Mouse (Mus musculus) heart, postnatal 0 days (tissue): ENCODE data around the gene Olfr70. TPM values are rescaled to one million over a fixed set of nuclear protein-coding genes. Genes with fewer than 3 reads are reported as not detected.

Source experiments
- ATAC-seq: fragments of 200-750 bp; cut with Nextera tagmentation; 2 replicates; pipeline ENCODE4 v1.8.0; 2017; ENCODE audit warnings: low read depth, moderate number of reproducible peaks, moderate library complexity; ENCODE audit not compliant: insufficient read depth
- DNase-seq: peaks from one replicate; pipeline ENCODE4 v3.0.0-alpha.2; 2016; ENCODE audit warnings: low spot score
- H3K27ac ChIP-seq: fragments of 300-500 bp; sonication (generic); 2 replicates; pipeline ENCODE4 v1.5.1; 2014; ENCODE audit warnings: low read depth, mild to moderate bottlenecking
- H3K27me3 ChIP-seq: fragments of 300-500 bp; sonication (generic); 2 replicates; pipeline ENCODE4 v1.6.1; 2014; ENCODE audit warnings: low read length, mixed read lengths; ENCODE audit not compliant: control insufficient read depth, insufficient read depth
- H3K36me3 ChIP-seq: fragments of 300-500 bp; sonication (generic); replicated peaks from 2 replicates; pipeline ENCODE4 v1.6.1; 2014; ENCODE audit warnings: low read length, mixed read lengths; ENCODE audit not compliant: control insufficient read depth, insufficient read depth
- H3K4me1 ChIP-seq: fragments of 300-500 bp; sonication (generic); 2 replicates; pipeline ENCODE4 v1.6.1; 2014; ENCODE audit warnings: antibody characterized with exemption; ENCODE audit not compliant: control insufficient read depth, insufficient read depth
- H3K4me2 ChIP-seq: fragments of 300-500 bp; sonication (generic); 2 replicates; pipeline ENCODE4 v1.6.1; 2014; ENCODE audit warnings: low read depth, mild to moderate bottlenecking, low read length, moderate library complexity
- H3K4me3 ChIP-seq: fragments of 300-500 bp; sonication (generic); 2 replicates; pipeline ENCODE4 v1.5.1; 2014; ENCODE audit warnings: low read depth, low read length
- H3K9ac ChIP-seq: fragments of 300-500 bp; sonication (generic); replicated peaks from 2 replicates; pipeline ENCODE4 v1.6.1; 2014; ENCODE audit warnings: low read depth, low read length, mixed read lengths
- H3K9me3 ChIP-seq: fragments of 300-500 bp; sonication (generic); replicated peaks from 2 replicates; pipeline ENCODE4 v1.6.1; 2016; ENCODE audit warnings: low read length; ENCODE audit not compliant: control insufficient read depth
- CTCF ChIP-seq: IDR thresholded peaks from 2 replicates; pipeline ENCODE4 v1.5.1; 2016; ENCODE audit warnings: antibody characterized with exemption, control low read depth, low read depth
- EP300 ChIP-seq: IDR thresholded peaks from 2 replicates; pipeline ENCODE4 v1.6.1; 2016; ENCODE audit warnings: antibody characterized with exemption, low read depth
- WGBS: fragments of 180-500 bp; shearing (Covaris S2); extraction: QIAGEN DNeasy Blood & Tissue Kit; methylation state at CpG from one replicate; pipeline ENCODE4 v1.1.7; 2014; 5-methylcytosine and 5-hydroxymethylcytosine counted together
- polyA plus RNA-seq: library from polyadenylated mRNA; unstranded; fragments of >200 nt; fragmentation: Nextera tagmentation; extraction: Ambion mirVana; gene quantifications from 2 replicates; pipeline ENCODE4 v1.2.1, GENCODE M21; 2015
- total RNA-seq: library from RNA; depleted of rRNA; stranded (reverse); fragments of >200 nt; gene quantifications from 2 replicates; pipeline ENCODE4 v1.2.3, GENCODE M21; 2014; ENCODE audit warnings: low replicate concordance

Olfr70 gene
- total and polyA plus RNA-seq, 2 experiments from 2014 or later = 0.15 TPM; not detected in 1

GRCm38 (mm10) chr4:43694439-43695248, 6.0 kb downstream of the Olfr70 start:
- TF ChIP-seq EP300 = no peak
- TF ChIP-seq CTCF = no peak
- ATAC-seq (no peak), DNase-seq (no peak)
- Histone ChIP-seq H3K9me3 (no peaks in the 10 kb centered on the region), H3K27me3 (no peaks in the 10 kb centered on the region), H3K4me2 (no peak overlapping the region), H3K36me3 (peaks cover 7% of the 10 kb centered on the region; the same call in 1 of the 2 replicates), H3K27ac (no peak overlapping the region), H3K4me3 (no peak overlapping the region), H3K9ac (no peak overlapping the region), H3K4me1 (peaks cover 14% of the 10 kb centered on the region; the same call in 1 of the 2 replicates)
- 85% methylated on average over 1 of the region's 1 CpGs for WGBS

GRCm38 (mm10) chr4:43693806-43694241, 6.8 kb downstream of the Olfr70 start:
- 39% methylated on average over 5 of the region's 5 CpGs for WGBS
- no peaks in the 10 kb centered on the region for H3K9me3 ChIP-seq

GRCm38 (mm10) chr4:43691026-43691425, 9.6 kb downstream of the Olfr70 start:
- Histone ChIP-seq H3K27ac (no peak overlapping the region), H3K4me3 (no peak overlapping the region), H3K9me3 (no peaks in the 10 kb centered on the region), H3K27me3 (no peaks in the 10 kb centered on the region), H3K4me2 (no peak overlapping the region), H3K36me3 (peaks cover 15% of the 10 kb centered on the region; the same call in 1 of the 2 replicates), H3K4me1 (peaks cover 14% of the 10 kb centered on the region; the same call in 1 of the 2 replicates), H3K9ac (no peak overlapping the region)
- no peak for TF ChIP-seq EP300
- TF ChIP-seq CTCF = no peak
- ATAC-seq (no peak), DNase-seq (no peak)
- 56% methylated on average over 5 of the region's 5 CpGs for whole genome bisulfite sequencing

More at GRCm38 (mm10) chr4:43693806-43694241, 6.8 kb downstream of the Olfr70 start:
- no peaks in the 10 kb centered on the region for H3K27me3 ChIP-seq
- no peak overlapping the region for H3K4me2 ChIP-seq
- H3K9ac ChIP-seq = no peak overlapping the region
- peaks cover 14% of the 10 kb centered on the region; the same call in 1 of the 2 replicates for H3K4me1 ChIP-seq
- H3K27ac ChIP-seq = no peak overlapping the region
- peaks cover 11% of the 10 kb centered on the region; the same call in 1 of the 2 replicates for H3K36me3 ChIP-seq
- ATAC-seq (peak; percentile 25; the same call in 1 of the 2 replicates), DNase-seq (no peak)
- H3K4me3 ChIP-seq = no peak overlapping the region
- TF ChIP-seq EP300 = no peak
- TF ChIP-seq CTCF = no peak

- DNase-seq (no peak), ATAC-seq (no peak)
- 90% methylated on average over 17 of the region's 17 CpGs for WGBS
Measured at GRCm38 (mm10) chr4:43690021-43690420, 10.6 kb downstream of the Olfr70 start.

GRCm38 (mm10) chr4:43679416-43680043, 21.1 kb downstream of the Olfr70 start:
- DNase-seq (no peak), ATAC-seq (no peak)
- Histone ChIP-seq H3K4me3 (no peak overlapping the region), H3K9me3 (no peaks in the 10 kb centered on the region), H3K36me3 (peaks cover 20% of the 10 kb centered on the region), H3K4me1 (no peaks in the 10 kb centered on the region), H3K4me2 (no peak overlapping the region), H3K9ac (no peak overlapping the region), H3K27ac (no peak overlapping the region), H3K27me3 (no peaks in the 10 kb centered on the region)
- 85% methylated on average over 7 of the region's 7 CpGs for WGBS
- no peak for TF ChIP-seq EP300

More at GRCm38 (mm10) chr4:43690021-43690420, 10.6 kb downstream of the Olfr70 start:
- H3K4me2 ChIP-seq = no peak overlapping the region
- no peak overlapping the region for H3K9ac ChIP-seq
- H3K4me1 ChIP-seq = peaks cover 14% of the 10 kb centered on the region; the same call in 1 of the 2 replicates
- no peaks in the 10 kb centered on the region for H3K9me3 ChIP-seq
- no peak overlapping the region for H3K4me3 ChIP-seq
- H3K27me3 ChIP-seq = no peaks in the 10 kb centered on the region
- TF ChIP-seq EP300 (no peak), CTCF (no peak)
- H3K36me3 ChIP-seq = peaks cover 25% of the 10 kb centered on the region
- no peak overlapping the region for H3K27ac ChIP-seq
